Mouse (Mus musculus): ENCODE measurements around the gene Ap1b1. TPM values are rescaled to one million over a fixed set of nuclear protein-coding genes. Genes with fewer than 3 reads are reported as not detected.

Gene Ap1b1
- total and polyA plus RNA-seq, 3 experiments: 38.6 to 57.8 (median 44.2) TPM

- peaks cover 83 to 100% of the 10 kb centered on the region in 2 experiments for H3K36me3 ChIP-seq (replicated peaks in 1 of 2; ENCODE audit: control insufficient read depth in 1 of 2, insufficient read depth in 1 of 2, low read length in 1 of 2)
Observed at GRCm38 (mm10) chr11:5035421-5035820, 48.8 kb downstream of the Ap1b1 start.

DNA sequence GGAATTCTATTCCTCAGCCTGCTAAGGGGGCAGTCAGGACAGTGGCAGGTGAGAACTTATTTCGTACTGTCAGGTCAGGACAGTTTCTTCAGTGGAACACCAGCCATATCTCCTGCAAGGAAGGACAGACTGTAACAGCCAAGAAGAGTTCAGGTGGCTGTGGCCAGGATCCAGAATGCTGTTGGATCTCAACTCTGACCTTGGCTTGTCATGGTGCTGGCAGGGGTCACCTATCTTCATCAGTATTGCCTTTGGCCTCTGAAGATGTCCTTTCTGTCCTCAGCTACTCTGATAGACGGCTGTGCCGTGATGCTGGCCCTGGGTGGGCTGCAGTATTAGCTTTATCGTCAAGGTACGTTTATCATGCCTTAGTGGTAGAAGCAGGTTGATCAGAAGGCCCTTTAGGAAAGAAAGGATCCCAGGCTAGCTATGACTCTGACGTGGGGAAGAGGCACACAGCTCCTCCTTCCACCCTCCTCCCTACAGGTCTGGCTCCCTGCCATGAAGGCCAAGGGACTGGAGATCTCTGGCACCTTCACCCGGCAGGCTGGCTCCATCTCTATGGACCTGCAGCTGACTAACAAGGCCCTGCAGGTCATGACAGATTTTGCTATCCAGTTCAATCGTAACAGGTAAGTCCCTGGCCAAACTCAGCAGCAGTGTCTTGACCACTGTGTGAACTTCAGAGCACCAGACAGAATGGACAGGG lies 50.7 kb downstream of the Ap1b1 start:
- no peak overlapping the region for H3K4me3 ChIP-seq (replicated peaks in 1 of 3; ENCODE audit: low read depth in 2 of 3, low read length in 2 of 3, poor library complexity in 1 of 3)
- H3K9me3 ChIP-seq (replicated peaks; ENCODE audit: low read length): no peaks in the 10 kb centered on the region
- H3K36me3 ChIP-seq (replicated peaks in 1 of 2; ENCODE audit: control insufficient read depth in 1 of 2, insufficient read depth in 1 of 2, low read length in 1 of 2): peaks cover 86 to 100% of the 10 kb centered on the region in 2 experiments
- H3K9ac ChIP-seq (ENCODE audit: insufficient read depth, low read depth): no peak overlapping the region
- no peak overlapping the region for H3K27ac ChIP-seq (ENCODE audit: insufficient read depth, low read depth)
- H3K79me2 ChIP-seq (replicated peaks; ENCODE audit: control insufficient read depth, extremely low read depth, insufficient read depth, poor library complexity, severe bottlenecking): no peaks in the 10 kb centered on the region
- no peak for DNase-seq (ENCODE audit: extremely low read depth)
- dilution Hi-C loops (cut with MboI; ENCODE audit: extremely low pct_ligation_motif_present, extremely low pct_unique_long_range_greater_than_20kb, low sequenced_read_pairs) (no loop called here), in situ Hi-C loops (cut with MboI; ENCODE audit: low pct_ligation_motif_present, low pct_unique_long_range_greater_than_20kb, low sequenced_read_pairs) (no loop called here)
- H3K4me2 ChIP-seq (ENCODE audit: insufficient read depth, low read depth, poor library complexity, severe bottlenecking): no peak overlapping the region
- H3K27me3 ChIP-seq (replicated peaks): no peaks in the 10 kb centered on the region
- no peaks in the 10 kb centered on the region for H3K4me1 ChIP-seq (ENCODE audit: control insufficient read depth in 1 of 2, insufficient read depth in 2 of 2)
- TF ChIP-seq CTCF (conservative IDR thresholded peaks at IDR 0.05 in 1 of 2, IDR thresholded peaks at IDR 0.05 in 1 of 2; ENCODE audit: low read depth in 2 of 2, low read length in 2 of 2) (no peak), PAX5 (IDR thresholded peaks at IDR 0.05; ENCODE audit: low read length) (no peak), TBP (conservative IDR thresholded peaks at IDR 0.05; ENCODE audit: low read depth, low read length) (no peak), BHLHE40 (IDR thresholded peaks at IDR 0.05; ENCODE audit: low read depth, low read length) (no peak), MAZ (IDR thresholded peaks at IDR 0.05; ENCODE audit: low read depth, low read length) (no peak), MAFK (IDR thresholded peaks at IDR 0.05; ENCODE audit: insufficient replicate concordance, low read length) (no peak), MAX (IDR thresholded peaks at IDR 0.05; ENCODE audit: low read length) (no peak), RAD21 (IDR thresholded peaks at IDR 0.05; ENCODE audit: low read depth, low read length) (no peak), SIN3A (IDR thresholded peaks at IDR 0.05; ENCODE audit: low read length) (no peak), SMC3 (IDR thresholded peaks at IDR 0.05; ENCODE audit: low read depth, low read length) (no peak), ELF1 (IDR thresholded peaks at IDR 0.05; ENCODE audit: low read depth, low read length) (no peak), JUN (IDR thresholded peaks at IDR 0.05; ENCODE audit: insufficient read depth, low read depth, low read length) (no peak), POLR2AphosphoS2 (IDR thresholded peaks at IDR 0.05; ENCODE audit: low read depth, low read length) (no peak), E2F4 (IDR thresholded peaks at IDR 0.05; ENCODE audit: insufficient replicate concordance, low read depth, low read length) (no peak), ZMIZ1 (IDR thresholded peaks at IDR 0.05; ENCODE audit: low read depth, low read length) (no peak), CHD1 (IDR thresholded peaks at IDR 0.05; ENCODE audit: low read depth, low read length) (no peak), MXI1 (IDR thresholded peaks at IDR 0.05; ENCODE audit: low read depth, low read length) (no peak), UBTF (IDR thresholded peaks at IDR 0.05; ENCODE audit: low read depth, low read length) (no peak)

More at GRCm38 (mm10) chr11:5035421-5035820, 48.8 kb downstream of the Ap1b1 start:
- Histone ChIP-seq H3K9ac (ENCODE audit: insufficient read depth, low read depth) (no peak overlapping the region), H3K27ac (ENCODE audit: insufficient read depth, low read depth) (no peak overlapping the region), H3K4me3 (replicated peaks in 1 of 3; ENCODE audit: low read depth in 2 of 3, low read length in 2 of 3, poor library complexity in 1 of 3) (no peak overlapping the region), H3K79me2 (replicated peaks; ENCODE audit: control insufficient read depth, extremely low read depth, insufficient read depth, poor library complexity, severe bottlenecking) (no peaks in the 10 kb centered on the region), H3K27me3 (replicated peaks) (no peaks in the 10 kb centered on the region), H3K4me1 (ENCODE audit: control insufficient read depth in 1 of 2, insufficient read depth in 2 of 2) (no peaks in the 10 kb centered on the region), H3K4me2 (ENCODE audit: insufficient read depth, low read depth, poor library complexity, severe bottlenecking) (no peak overlapping the region), H3K9me3 (replicated peaks; ENCODE audit: low read length) (no peaks in the 10 kb centered on the region)
- TF ChIP-seq SMC3 (IDR thresholded peaks at IDR 0.05; ENCODE audit: low read depth, low read length) (no peak), RCOR1 (conservative IDR thresholded peaks at IDR 0.05; ENCODE audit: low read depth, low read length) (no peak), CHD1 (IDR thresholded peaks at IDR 0.05; ENCODE audit: low read depth, low read length) (no peak), POLR2A (IDR thresholded peaks at IDR 0.05; ENCODE audit: low read depth, low read length) (no peak), TBP (conservative IDR thresholded peaks at IDR 0.05; ENCODE audit: low read depth, low read length) (no peak), MXI1 (IDR thresholded peaks at IDR 0.05; ENCODE audit: low read depth, low read length) (no peak), NRF1 (IDR thresholded peaks at IDR 0.05; ENCODE audit: low read depth, low read length) (no peak), KAT2A (IDR thresholded peaks at IDR 0.05; ENCODE audit: insufficient replicate concordance, low read length) (no peak), RAD21 (IDR thresholded peaks at IDR 0.05; ENCODE audit: low read depth, low read length) (no peak), POLR2AphosphoS2 (IDR thresholded peaks at IDR 0.05; ENCODE audit: low read depth, low read length) (no peak), UBTF (IDR thresholded peaks at IDR 0.05; ENCODE audit: low read depth, low read length) (no peak), SIN3A (IDR thresholded peaks at IDR 0.05; ENCODE audit: low read length) (no peak)
- dilution Hi-C loops (cut with MboI; ENCODE audit: extremely low pct_ligation_motif_present, extremely low pct_unique_long_range_greater_than_20kb, low sequenced_read_pairs) (no loop called here), in situ Hi-C loops (cut with MboI; ENCODE audit: low pct_ligation_motif_present, low pct_unique_long_range_greater_than_20kb, low sequenced_read_pairs) (no loop called here)
- DNase-seq (ENCODE audit: extremely low read depth): no peak

Measured in CH12.LX (cell line).